ENCODE assay signal across 8 mouse cellular contexts in the genomic region with DNA sequence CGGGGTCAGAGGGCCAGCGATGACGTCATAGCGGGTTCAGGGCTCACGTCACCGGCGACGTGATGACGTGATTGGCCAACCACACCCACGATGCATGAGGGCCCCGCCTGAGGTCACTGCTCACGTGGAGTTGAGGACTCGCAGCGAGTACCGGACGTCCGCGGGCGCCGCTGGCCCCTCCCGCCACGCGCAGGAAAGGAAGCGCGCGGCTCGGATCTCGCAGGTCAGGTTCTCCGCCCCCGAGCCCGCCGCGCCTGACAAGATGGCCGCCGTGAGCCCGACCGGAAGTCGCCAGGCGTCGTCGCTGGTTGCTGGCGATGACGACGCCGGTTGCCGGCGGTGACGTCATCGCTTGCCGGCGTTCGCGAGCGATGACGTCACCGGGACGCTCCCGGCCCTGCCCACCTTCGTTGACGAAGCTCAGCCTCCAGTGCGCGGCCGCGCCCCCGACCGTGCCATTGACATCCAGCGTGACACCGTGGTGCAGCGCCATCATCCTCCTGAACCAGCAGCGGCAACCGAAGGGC. TPM values are rescaled to one million over a fixed set of nuclear protein-coding genes. Genes with fewer than 3 reads are reported as not detected.
DNase-seq lines count a peak whose midpoint lies in the region; ATAC-seq lines count a peak whose summit lies in the region.

No protein-coding gene starts in this region.

- no peaks in the 10 kb centered on the region for H3K9me3 ChIP-seq in neural tube, embryonic 11.5 days (ENCODE audit: control insufficient read depth, low read length)
- no peaks in the 10 kb centered on the region for H3K9me3 ChIP-seq in embryonic facial prominence, embryonic 11.5 days (replicated peaks; ENCODE audit: control insufficient read depth, low read length)
- H3K9me3 ChIP-seq in heart, embryonic 14.5 days (ENCODE audit: control insufficient read depth, low read length) = peaks cover 4% of the 10 kb centered on the region; the same call in 1 of the 2 replicates
- no peaks in the 10 kb centered on the region; the same call in none of the 2 replicates for H3K9me3 ChIP-seq in kidney, embryonic 16.5 days (ENCODE audit: low read length)
- peaks cover 10% of the 10 kb centered on the region; the same call in 1 of the 2 replicates for H3K9me3 ChIP-seq in liver, embryonic 13.5 days (replicated peaks)
- peaks cover 3% of the 10 kb centered on the region for H3K9me3 ChIP-seq in stomach, embryonic 16.5 days (replicated peaks; ENCODE audit: control insufficient read depth, low read length)

- peak; percentile 86 for DNase-seq in neural tube, embryonic 11.5 days (ENCODE audit: low spot score)
- no peak for DNase-seq in neural tube, embryonic 10.5 days (ENCODE audit: extremely low spot score, low spot score)
- DNase-seq in embryonic facial prominence, embryonic 11.5 days (ENCODE audit: low spot score) = peak; percentile 80
- no peak for DNase-seq in liver, embryonic 13.5 days
- DNase-seq in natural killer cell, adult 2 months (ENCODE audit: low spot score in 2 of 2) = peak; percentile 84 to 87

- H3K4me3 ChIP-seq in neural tube, embryonic 11.5 days (ENCODE audit: low read depth, low read length) = peak overlapping the region; percentile 54
- peak overlapping the region; percentile 54 for H3K4me3 ChIP-seq in embryonic facial prominence, embryonic 11.5 days (ENCODE audit: low read depth, low read length)
- peak overlapping the region; percentile 63 to 76 for H3K4me3 ChIP-seq in heart, embryonic 14.5 days (ENCODE audit: control insufficient read depth in 1 of 2, insufficient read depth in 1 of 2, low read depth in 1 of 2, low read length in 2 of 2)
- H3K4me3 ChIP-seq in kidney, embryonic 16.5 days (ENCODE audit: low read length) = peak overlapping the region; percentile 60
- peak overlapping the region; percentile 61 for H3K4me3 ChIP-seq in liver, embryonic 13.5 days (replicated peaks)
- H3K4me3 ChIP-seq in stomach, embryonic 16.5 days (replicated peaks; ENCODE audit: low read length) = peak overlapping the region; percentile 66

- WGBS in neural tube, embryonic 11.5 days = 4% methylated on average over 66 of the region's 71 CpGs
- WGBS in embryonic facial prominence, embryonic 11.5 days = 4% methylated on average over 68 of the region's 71 CpGs
- 3% methylated on average over 71 of the region's 71 CpGs for WGBS in heart, embryonic 14.5 days
- 1% methylated on average over 58 of the region's 71 CpGs for WGBS in kidney, embryonic 16.5 days
- WGBS in liver, embryonic 13.5 days (ENCODE audit: insufficient replicate concordance) = 2% methylated on average over 62 of the region's 71 CpGs
- WGBS in stomach, embryonic 16.5 days = 1% methylated on average over 66 of the region's 71 CpGs

- H3K27ac ChIP-seq in neural tube, embryonic 11.5 days (ENCODE audit: low read depth, low read length) = peak overlapping the region; percentile 78
- peak overlapping the region; percentile 52; the same call in 1 of the 2 replicates for H3K27ac ChIP-seq in embryonic facial prominence, embryonic 11.5 days (replicated peaks; ENCODE audit: low read depth, low read length)
- peak overlapping the region; percentile 74 to 77 for H3K27ac ChIP-seq in heart, embryonic 14.5 days (replicated peaks in 1 of 2; ENCODE audit: control insufficient read depth in 1 of 2, insufficient read depth in 1 of 2, low read depth in 2 of 2, low read length in 2 of 2)
- H3K27ac ChIP-seq in kidney, embryonic 16.5 days (ENCODE audit: low read length) = peak overlapping the region; percentile 95
- H3K27ac ChIP-seq in liver, embryonic 13.5 days = peak overlapping the region; percentile 81
- peak overlapping the region; percentile 95 for H3K27ac ChIP-seq in stomach, embryonic 16.5 days (ENCODE audit: low read length)

- H3K27me3 ChIP-seq in neural tube, embryonic 11.5 days (ENCODE audit: control insufficient read depth, insufficient read depth, low read length) = no peaks in the 10 kb centered on the region
- no peaks in the 10 kb centered on the region for H3K27me3 ChIP-seq in embryonic facial prominence, embryonic 11.5 days (ENCODE audit: control insufficient read depth, insufficient read depth, low read length)
- H3K27me3 ChIP-seq in heart, embryonic 14.5 days (ENCODE audit: control insufficient read depth, insufficient read depth, low read length) = no peaks in the 10 kb centered on the region
- no peaks in the 10 kb centered on the region for H3K27me3 ChIP-seq in kidney, embryonic 16.5 days (ENCODE audit: insufficient read depth, low read length)
- peaks cover 4% of the 10 kb centered on the region; the same call in 1 of the 2 replicates for H3K27me3 ChIP-seq in liver, embryonic 13.5 days
- no peaks in the 10 kb centered on the region for H3K27me3 ChIP-seq in stomach, embryonic 16.5 days (ENCODE audit: control insufficient read depth, insufficient read depth, low read length)

- H3K36me3 ChIP-seq in neural tube, embryonic 11.5 days (ENCODE audit: control insufficient read depth, insufficient read depth, low read length) = no peaks in the 10 kb centered on the region
- H3K36me3 ChIP-seq in embryonic facial prominence, embryonic 11.5 days (replicated peaks; ENCODE audit: control insufficient read depth, insufficient read depth, low read depth, low read length) = no peaks in the 10 kb centered on the region
- H3K36me3 ChIP-seq in heart, embryonic 14.5 days (ENCODE audit: control insufficient read depth, insufficient read depth, low read length) = no peaks in the 10 kb centered on the region
- H3K36me3 ChIP-seq in kidney, embryonic 16.5 days (ENCODE audit: insufficient read depth, low read length) = no peaks in the 10 kb centered on the region
- no peaks in the 10 kb centered on the region for H3K36me3 ChIP-seq in liver, embryonic 13.5 days
- no peaks in the 10 kb centered on the region for H3K36me3 ChIP-seq in stomach, embryonic 16.5 days (ENCODE audit: control insufficient read depth, insufficient read depth, low read length)

- peak overlapping the region; percentile 45 for H3K9ac ChIP-seq in neural tube, embryonic 11.5 days (ENCODE audit: low read length)
- H3K9ac ChIP-seq in embryonic facial prominence, embryonic 11.5 days (replicated peaks; ENCODE audit: low read length) = peak overlapping the region; percentile 32
- peak overlapping the region; percentile 25 for H3K9ac ChIP-seq in heart, embryonic 14.5 days (ENCODE audit: low read length)
- H3K9ac ChIP-seq in kidney, embryonic 16.5 days (replicated peaks; ENCODE audit: low read length) = peak overlapping the region; percentile 63
- H3K9ac ChIP-seq in liver, embryonic 13.5 days = no peak overlapping the region
- peak overlapping the region; percentile 57 for H3K9ac ChIP-seq in stomach, embryonic 16.5 days (ENCODE audit: low read length)

- peak overlapping the region; percentile 49 for H3K4me2 ChIP-seq in neural tube, embryonic 11.5 days (ENCODE audit: low read depth)
- peak overlapping the region; percentile 56 for H3K4me2 ChIP-seq in embryonic facial prominence, embryonic 11.5 days (ENCODE audit: low read depth, low read length)
- peak overlapping the region; percentile 65 for H3K4me2 ChIP-seq in heart, embryonic 14.5 days (ENCODE audit: low read length)
- peak overlapping the region; percentile 62 for H3K4me2 ChIP-seq in kidney, embryonic 16.5 days (replicated peaks; ENCODE audit: low read depth, low read length)
- peak overlapping the region; percentile 74 for H3K4me2 ChIP-seq in liver, embryonic 13.5 days
- H3K4me2 ChIP-seq in stomach, embryonic 16.5 days (ENCODE audit: low read depth, low read length) = peak overlapping the region; percentile 71

- ATAC-seq in neural tube, embryonic 11.5 days (ENCODE audit: insufficient read depth, low FRiP score, low TSS enrichment) = peak; percentile 51
- peak; percentile 5; the same call in 1 of the 2 replicates for ATAC-seq in embryonic facial prominence, embryonic 11.5 days (replicated peaks; ENCODE audit: insufficient number of reproducible peaks, low FRiP score, low TSS enrichment, low read depth)
- ATAC-seq in heart, embryonic 14.5 days (ENCODE audit: insufficient number of reproducible peaks, insufficient read depth, low FRiP score, low read depth) = peak; percentile 34
- ATAC-seq in kidney, embryonic 16.5 days (ENCODE audit: low FRiP score, low TSS enrichment) = peak; percentile 23
- peak; percentile 6; the same call in 1 of the 2 replicates for ATAC-seq in liver, embryonic 13.5 days (ENCODE audit: low read depth)
- peak; percentile 44 for ATAC-seq in stomach, embryonic 16.5 days (ENCODE audit: insufficient read depth, low FRiP score)

- H3K4me1 ChIP-seq in neural tube, embryonic 11.5 days (ENCODE audit: control insufficient read depth, insufficient read depth, low read length) = no peaks in the 10 kb centered on the region
- H3K4me1 ChIP-seq in embryonic facial prominence, embryonic 11.5 days (ENCODE audit: control insufficient read depth, insufficient read depth, low read length) = no peaks in the 10 kb centered on the region
- H3K4me1 ChIP-seq in heart, embryonic 14.5 days (ENCODE audit: control insufficient read depth in 2 of 2, insufficient read depth in 2 of 2, low read length in 2 of 2) = peaks cover 0 to 9% of the 10 kb centered on the region in 2 experiments; a peak in 1 of 4 replicates
- no peaks in the 10 kb centered on the region for H3K4me1 ChIP-seq in kidney, embryonic 16.5 days (ENCODE audit: insufficient read depth, low read length)
- H3K4me1 ChIP-seq in liver, embryonic 13.5 days (replicated peaks) = peaks cover 31% of the 10 kb centered on the region
- 0 out of 2 replicates have a peak, but pooled peaks cover 3% of the 10 kb centered on the region for H3K4me1 ChIP-seq in stomach, embryonic 16.5 days (ENCODE audit: control insufficient read depth, insufficient read depth, low read length)

RNA-seq across cellular contexts. Expression of gene Csf2ra, which starts 1.8 kb away (rescaled TPM):
- 14.8 and 18.3 TPM in 2 replicates for polyA plus RNA-seq in neural tube, embryonic 11.5 days (2014; fragmentation: Nextera tagmentation; extraction: Ambion mirVana)
- polyA plus RNA-seq in embryonic facial prominence, embryonic 11.5 days (2014; fragmentation: Nextera tagmentation; extraction: Ambion mirVana) = 6.7 and 10.1 TPM in 2 replicates
- 26.2 and 32.0 TPM in 2 replicates for polyA plus RNA-seq in heart, embryonic 14.5 days (2014; fragmentation: Nextera tagmentation; extraction: Ambion mirVana)
- polyA plus RNA-seq in kidney, embryonic 16.5 days (2015; fragmentation: Nextera tagmentation; extraction: Ambion mirVana) = 40.4 and 50.5 TPM in 2 replicates
- polyA plus RNA-seq in liver, embryonic 13.5 days (2015; fragmentation: Nextera tagmentation; extraction: Ambion mirVana) = 9.1 and 9.9 TPM in 2 replicates
- 28.9 and 30.4 TPM in 2 replicates for polyA plus RNA-seq in stomach, embryonic 16.5 days (2015; fragmentation: Nextera tagmentation; extraction: Ambion mirVana)

RNA-seq across cellular contexts. Expression of gene Gm6020, which starts 42.8 kb away (rescaled TPM):
- polyA plus RNA-seq in neural tube, embryonic 11.5 days (2014; fragmentation: Nextera tagmentation; extraction: Ambion mirVana) = not detected in 2 replicates
- not detected in 2 replicates for polyA plus RNA-seq in embryonic facial prominence, embryonic 11.5 days (2014; fragmentation: Nextera tagmentation; extraction: Ambion mirVana)
- not detected in 2 replicates for polyA plus RNA-seq in heart, embryonic 14.5 days (2014; fragmentation: Nextera tagmentation; extraction: Ambion mirVana)
- polyA plus RNA-seq in kidney, embryonic 16.5 days (2015; fragmentation: Nextera tagmentation; extraction: Ambion mirVana) = not detected in 2 replicates
- polyA plus RNA-seq in liver, embryonic 13.5 days (2015; fragmentation: Nextera tagmentation; extraction: Ambion mirVana) = not detected in 2 replicates
- polyA plus RNA-seq in stomach, embryonic 16.5 days (2015; fragmentation: Nextera tagmentation; extraction: Ambion mirVana) = not detected in 2 replicates

RNA-seq across cellular contexts. Expression of gene Gm7102, which starts 50.4 kb away (rescaled TPM):
- polyA plus RNA-seq in neural tube, embryonic 11.5 days (2014; fragmentation: Nextera tagmentation; extraction: Ambion mirVana) = not detected in 2 replicates
- polyA plus RNA-seq in embryonic facial prominence, embryonic 11.5 days (2014; fragmentation: Nextera tagmentation; extraction: Ambion mirVana) = 0.56 TPM in 1 of 2 replicates, not detected in the other
- 0.23 TPM in 1 of 2 replicates, not detected in the other for polyA plus RNA-seq in heart, embryonic 14.5 days (2014; fragmentation: Nextera tagmentation; extraction: Ambion mirVana)
- 0.19 and 0.48 TPM in 2 replicates for polyA plus RNA-seq in kidney, embryonic 16.5 days (2015; fragmentation: Nextera tagmentation; extraction: Ambion mirVana)
- polyA plus RNA-seq in liver, embryonic 13.5 days (2015; fragmentation: Nextera tagmentation; extraction: Ambion mirVana) = 0.13 TPM in 1 of 2 replicates, not detected in the other
- 0.18 and 0.30 TPM in 2 replicates for polyA plus RNA-seq in stomach, embryonic 16.5 days (2015; fragmentation: Nextera tagmentation; extraction: Ambion mirVana)

Comparison
In these comparisons a context has a peak if more than half of its experiments do, and no peak if none do; other contexts are left out.
1. DNase-seq: peak in neural tube, embryonic 11.5 days (single experiment), embryonic facial prominence, embryonic 11.5 days (single experiment) and natural killer cell, adult 2 months (2 of 2); none in neural tube, embryonic 10.5 days (single experiment) and liver, embryonic 13.5 days (single experiment).
2. Peak in every context shown above with its lines, with median percentiles within 50 percentile points of each other: ATAC-seq, H3K27ac ChIP-seq, H3K4me2 ChIP-seq and H3K4me3 ChIP-seq.